Mouse (Mus musculus) G1E (cell line): Measurements from ENCODE around the gene Sytl3.

Experiments used
- CTCF ChIP-seq: IDR thresholded peaks from 2 replicates; pipeline ENCODE4 v1.5.1; 2012; ENCODE audit warnings: low read depth, low read length, inconsistent platforms, mixed read lengths
- GATA1 ChIP-seq: IDR thresholded peaks from 2 replicates; pipeline ENCODE4 v1.6.1; 2012; ENCODE audit warnings: borderline replicate concordance, low read length, inconsistent platforms, mixed read lengths
- POLR2AphosphoS5 ChIP-seq: IDR thresholded peaks from 2 replicates; pipeline ENCODE4 v1.6.1; 2012; ENCODE audit warnings: low read depth, low read length, inconsistent platforms; ENCODE audit not compliant: insufficient replicate concordance
- TAL1 ChIP-seq: conservative IDR thresholded peaks from 2 replicates; pipeline ENCODE4 v1.6.1; 2012; ENCODE audit warnings: low read depth, low read length, inconsistent platforms, mixed read lengths

- TF ChIP-seq POLR2AphosphoS5 (no peak), CTCF (no peak), GATA1 (no peak), TAL1 (no peak)
Observed at GRCm38 (mm10) chr17:6778771-6779509, 120.0 kb downstream of the Sytl3 start.
